Mouse (Mus musculus) thymus, adult 2 months (tissue): ENCODE data around the gene Spaca7. TPM values are rescaled to one million over a fixed set of nuclear protein-coding genes. Genes with fewer than 3 reads are reported as not detected.

Experiments used
- DNase-seq: peaks from one replicate; pipeline ENCODE4 v3.0.0; 2021
- H3K27ac ChIP-seq: fragments of 200-500 bp; 2 replicates; pipeline ENCODE4 v1.5.1; 2012; ENCODE audit warnings: low read length, control low read depth; ENCODE audit not compliant: control insufficient read depth, insufficient read depth
- H3K27me3 ChIP-seq: fragments of 200-500 bp; 2 replicates; pipeline ENCODE4 v1.6.1; 2012; ENCODE audit warnings: mild to moderate bottlenecking, low read length, moderate library complexity, mixed read lengths; ENCODE audit not compliant: control insufficient read depth, insufficient read depth
- H3K36me3 ChIP-seq: fragments of 200-500 bp; 2 replicates; pipeline ENCODE4 v1.6.1; 2012; ENCODE audit warnings: mild to moderate bottlenecking, low read length, moderate library complexity; ENCODE audit not compliant: control insufficient read depth, insufficient read depth
- H3K4me1 ChIP-seq: fragments of 200-500 bp; replicated peaks from 2 replicates; pipeline ENCODE4 v1.6.1; 2012; ENCODE audit warnings: low read length; ENCODE audit not compliant: control insufficient read depth, insufficient read depth
- H3K4me3 ChIP-seq: fragments of 200-500 bp; 2 replicates; pipeline ENCODE4 v1.5.1; 2012; ENCODE audit warnings: mild to moderate bottlenecking, low read length, control low read depth, moderate library complexity; ENCODE audit not compliant: control insufficient read depth, insufficient read depth
- CTCF ChIP-seq: fragments of 200-500 bp; IDR thresholded peaks from 2 replicates; pipeline ENCODE4 v1.5.1; 2012; ENCODE audit warnings: mild to moderate bottlenecking, control low read depth, low read length, moderate library complexity, borderline replicate concordance; ENCODE audit not compliant: control insufficient read depth, poor library complexity, insufficient read depth; ENCODE audit errors: extremely low read depth
- POLR2A ChIP-seq: fragments of 200-500 bp; IDR thresholded peaks from 2 replicates; pipeline ENCODE4 v1.6.1; 2012; ENCODE audit warnings: mild to moderate bottlenecking, low read length, control low read depth, moderate library complexity; ENCODE audit not compliant: control insufficient read depth, poor library complexity, insufficient read depth; ENCODE audit errors: extremely low read depth
- WGBS: fragments of 180-500 bp; shearing (Covaris S2); methylation state at CpG from one replicate; pipeline ENCODE4 v1.1.7; 2018; 5-methylcytosine and 5-hydroxymethylcytosine counted together
- polyA plus RNA-seq: library from polyadenylated mRNA; depleted of rRNA; stranded (reverse); fragments of >200 nt; gene quantifications from 2 replicates; pipeline ENCODE4 v1.2.3, GENCODE M21; 2012; rRNA removed

The Spaca7 gene
- polyA plus RNA-seq: not detected in 2 replicates

- DNase-seq: no peak
- no peak within 1 kb of the TSS for H3K27ac ChIP-seq
- H3K4me1 ChIP-seq: no peaks in the 10 kb centered on the region
- no peaks in the 10 kb centered on the region for H3K27me3 ChIP-seq
- H3K36me3 ChIP-seq: no peaks in the 10 kb centered on the region
- H3K4me3 ChIP-seq: no peak within 1 kb of the TSS
- no peak for TF ChIP-seq POLR2A
- no peak for TF ChIP-seq CTCF
- WGBS: 64% methylated on average over 14 of the region's 14 CpGs
Observed at GRCm38 (mm10) chr8:12572814-12573534, at the start of gene Spaca7. Gene Spaca7, plus strand, starts transcription at chr8:12573029.

- H3K36me3 ChIP-seq: no peaks in the 10 kb centered on the region
- 6% methylated on average over 1 of the region's 1 CpGs for WGBS
- TF ChIP-seq POLR2A: no peak
- no peak for TF ChIP-seq CTCF
- no peak for DNase-seq
- no peak overlapping the region for H3K4me3 ChIP-seq
- no peaks in the 10 kb centered on the region for H3K4me1 ChIP-seq
- no peaks in the 10 kb centered on the region for H3K27me3 ChIP-seq
- no peak overlapping the region for H3K27ac ChIP-seq
Observed at GRCm38 (mm10) chr8:12524279-12524678, 48.5 kb upstream of the Spaca7 start.

GRCm38 (mm10) chr8:12528659-12529058 lies 44.2 kb upstream of the Spaca7 start:
- DNase-seq: no peak
- Histone ChIP-seq H3K36me3 (no peaks in the 10 kb centered on the region), H3K27me3 (no peaks in the 10 kb centered on the region), H3K27ac (no peak overlapping the region), H3K4me1 (no peaks in the 10 kb centered on the region), H3K4me3 (no peak overlapping the region)
- TF ChIP-seq CTCF (no peak), POLR2A (no peak)
- WGBS: 86% methylated on average over 2 of the region's 2 CpGs

GRCm38 (mm10) chr8:12535617-12536016 lies 37.2 kb upstream of the Spaca7 start:
- no peak for TF ChIP-seq CTCF
- TF ChIP-seq POLR2A: no peak
- Histone ChIP-seq H3K36me3 (no peaks in the 10 kb centered on the region), H3K4me1 (no peaks in the 10 kb centered on the region), H3K4me3 (no peak overlapping the region), H3K27ac (no peak overlapping the region), H3K27me3 (no peaks in the 10 kb centered on the region)
- WGBS: 28% methylated on average over 9 of the region's 9 CpGs
- DNase-seq: no peak

GRCm38 (mm10) chr8:12536306-12536705 lies 36.5 kb upstream of the Spaca7 start:
- DNase-seq: no peak
- no peaks in the 10 kb centered on the region for H3K36me3 ChIP-seq
- H3K4me1 ChIP-seq: no peaks in the 10 kb centered on the region
- WGBS: 85% methylated on average over 7 of the region's 7 CpGs
- TF ChIP-seq CTCF: no peak
- H3K27me3 ChIP-seq: no peaks in the 10 kb centered on the region
- H3K4me3 ChIP-seq: no peak overlapping the region
- H3K27ac ChIP-seq: no peak overlapping the region

- Histone ChIP-seq H3K27ac (no peak overlapping the region), H3K27me3 (no peaks in the 10 kb centered on the region), H3K4me3 (no peak overlapping the region), H3K4me1 (no peaks in the 10 kb centered on the region), H3K36me3 (no peaks in the 10 kb centered on the region)
- DNase-seq: no peak
- 62% methylated on average over 4 of the region's 4 CpGs for WGBS
- no peak for TF ChIP-seq POLR2A
- TF ChIP-seq CTCF: no peak
Observed at GRCm38 (mm10) chr8:12545236-12545635, 27.6 kb upstream of the Spaca7 start.

GRCm38 (mm10) chr8:12545671-12546070 lies 27.2 kb upstream of the Spaca7 start:
- no peaks in the 10 kb centered on the region for H3K4me1 ChIP-seq
- no peak overlapping the region for H3K27ac ChIP-seq
- H3K4me3 ChIP-seq: no peak overlapping the region
- no peak for DNase-seq
- no peak for TF ChIP-seq CTCF
- no peak for TF ChIP-seq POLR2A
- WGBS: 61% methylated on average over 4 of the region's 4 CpGs
- no peaks in the 10 kb centered on the region for H3K36me3 ChIP-seq
- no peaks in the 10 kb centered on the region for H3K27me3 ChIP-seq
